ENCODE assay signal across 9 mouse cellular contexts in the genomic region with DNA sequence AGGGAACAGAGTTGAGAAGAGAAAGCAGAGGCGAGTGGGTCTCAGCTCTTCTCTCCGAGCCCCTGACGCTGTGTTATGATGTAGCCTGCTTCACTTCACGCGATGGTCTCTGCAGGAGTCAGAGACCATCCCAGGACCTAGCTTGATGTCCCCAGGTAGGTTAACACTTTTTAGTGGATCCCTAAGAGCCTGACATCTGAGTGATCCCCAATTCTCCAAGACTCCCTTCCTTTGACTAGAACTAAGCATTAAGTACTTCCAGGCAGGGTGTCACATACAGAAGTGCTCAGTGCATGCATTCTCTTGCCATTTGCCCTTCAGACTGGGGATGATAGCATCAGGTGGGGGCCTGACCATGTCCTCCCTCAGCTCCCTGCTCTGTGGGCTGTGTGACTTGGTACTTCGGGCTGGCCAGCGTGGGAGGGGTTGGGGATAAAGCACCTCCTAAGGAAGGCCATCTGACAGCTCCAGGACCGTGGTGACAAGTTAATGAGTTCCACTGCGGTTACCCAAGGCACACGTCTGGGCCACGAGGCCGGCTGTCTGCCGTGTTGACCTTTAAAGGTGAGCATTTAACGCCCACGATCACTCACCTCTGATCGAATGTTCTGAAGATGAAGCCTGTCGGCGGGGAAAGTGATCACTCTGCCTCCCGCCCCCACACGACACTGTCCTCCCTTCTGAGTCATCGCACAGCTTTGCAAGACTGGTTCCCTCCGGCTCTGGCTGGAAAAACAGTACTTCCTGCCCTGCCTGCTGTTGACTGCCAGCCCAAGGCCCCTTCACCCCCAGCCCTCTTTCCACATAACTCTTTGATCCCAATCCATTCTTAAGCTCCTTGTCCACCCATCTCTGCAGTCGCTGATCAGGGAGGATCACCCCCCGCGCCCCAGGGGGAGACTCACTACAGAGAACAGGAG.
DNase-seq lines count a peak whose midpoint lies in the region; ATAC-seq and TF ChIP-seq lines count a peak whose summit lies in the region.
"Had no signal": no experiment of that assay in that cellular context is flagged by ENCODE, and none has a peak within 500 bp of the region (broad histone marks: within the 10 kb centered on the region; RNA-seq: fewer than 3 reads in every experiment).

No protein-coding gene starts in this region.

- no peak overlapping the region for H3K27ac ChIP-seq in liver, embryonic 16.5 days (ENCODE audit: low read length)
- no peak overlapping the region for H3K27ac ChIP-seq in liver, embryonic 11.5 days (ENCODE audit: low read depth, low read length)
- H3K27ac ChIP-seq in liver, postnatal 0 days (ENCODE audit: low read depth) = peak overlapping the region; percentile 29; the same call in 1 of the 2 replicates
- H3K27ac ChIP-seq in forebrain, embryonic 15.5 days (replicated peaks) = no peak overlapping the region
- H3K27ac ChIP-seq: limb, embryonic 13.5 days had no signal

- no peak for DNase-seq in liver, embryonic 11.5 days (ENCODE audit: low spot score)
- DNase-seq in NIH3T3 (ENCODE audit: low read depth) = peak; percentile 87
- peak; percentile 33 for DNase-seq in embryo, embryonic 10.5 days (ENCODE audit: low spot score)
- DNase-seq in liver, postnatal 0 days = peak; percentile 63
- DNase-seq in spleen, postnatal 4 days (ENCODE audit: low spot score in 2 of 2) = no peak
- no peak for DNase-seq in gastrocnemius, postnatal 25 days

- no peaks in the 10 kb centered on the region for H3K9me3 ChIP-seq in liver, embryonic 16.5 days (replicated peaks; ENCODE audit: control insufficient read depth, low read length)
- no peaks in the 10 kb centered on the region for H3K9me3 ChIP-seq in liver, embryonic 11.5 days (ENCODE audit: control insufficient read depth, low read length)
- no peaks in the 10 kb centered on the region for H3K9me3 ChIP-seq in liver, postnatal 0 days (ENCODE audit: low read length)
- no peaks in the 10 kb centered on the region for H3K9me3 ChIP-seq in forebrain, embryonic 15.5 days
- H3K9me3 ChIP-seq: limb, embryonic 13.5 days had no signal

- H3K4me3 ChIP-seq in liver, embryonic 16.5 days (ENCODE audit: low read depth, low read length) = no peak overlapping the region
- H3K4me3 ChIP-seq in liver, embryonic 11.5 days (ENCODE audit: low read depth, low read length) = no peak overlapping the region
- no peak overlapping the region for H3K4me3 ChIP-seq in liver, postnatal 0 days (ENCODE audit: low read depth, low read length)
- H3K4me3 ChIP-seq in forebrain, embryonic 15.5 days = no peak overlapping the region
- H3K4me3 ChIP-seq: limb, embryonic 13.5 days had no signal

- peak; percentile 69 for ATAC-seq in liver, embryonic 16.5 days (ENCODE audit: low read depth)
- no peak for ATAC-seq in liver, embryonic 11.5 days (replicated peaks; ENCODE audit: low FRiP score)
- ATAC-seq in liver, postnatal 0 days = peak; percentile 92
- ATAC-seq in forebrain, embryonic 15.5 days (replicated peaks) = no peak

- H3K4me2 ChIP-seq in liver, embryonic 16.5 days (ENCODE audit: low read depth, low read length) = no peak overlapping the region
- H3K4me2 ChIP-seq in liver, embryonic 11.5 days = no peak overlapping the region
- no peak overlapping the region for H3K4me2 ChIP-seq in liver, postnatal 0 days (ENCODE audit: low read depth, low read length)
- H3K4me2 ChIP-seq in forebrain, embryonic 15.5 days (replicated peaks) = no peak overlapping the region
- H3K4me2 ChIP-seq: limb, embryonic 13.5 days had no signal

- WGBS in liver, embryonic 16.5 days (ENCODE audit: insufficient replicate concordance) = 47% methylated on average over 25 of the region's 25 CpGs
- 52% methylated on average over 25 of the region's 25 CpGs for WGBS in liver, embryonic 11.5 days
- WGBS in liver, postnatal 0 days (ENCODE audit: insufficient replicate concordance) = 50% methylated on average over 25 of the region's 25 CpGs
- 84% methylated on average over 25 of the region's 25 CpGs for WGBS in forebrain, embryonic 15.5 days

- H3K27me3 ChIP-seq in liver, embryonic 16.5 days (ENCODE audit: control insufficient read depth, insufficient read depth, low read depth, low read length) = no peaks in the 10 kb centered on the region; the same call in 1 of the 2 replicates
- H3K27me3 ChIP-seq in liver, embryonic 11.5 days (replicated peaks; ENCODE audit: control insufficient read depth, insufficient read depth, low read length) = peaks cover 4% of the 10 kb centered on the region; the same call in 1 of the 2 replicates
- H3K27me3 ChIP-seq in liver, postnatal 0 days (ENCODE audit: insufficient read depth, low read length) = no peaks in the 10 kb centered on the region
- no peaks in the 10 kb centered on the region; the same call in 1 of the 2 replicates for H3K27me3 ChIP-seq in forebrain, embryonic 15.5 days

- H3K9ac ChIP-seq in liver, embryonic 16.5 days (ENCODE audit: low read depth, low read length) = no peak overlapping the region
- H3K9ac ChIP-seq in liver, embryonic 11.5 days (ENCODE audit: low read depth, low read length) = no peak overlapping the region
- no peak overlapping the region for H3K9ac ChIP-seq in liver, postnatal 0 days (replicated peaks)
- H3K9ac ChIP-seq in forebrain, embryonic 15.5 days (replicated peaks) = no peak overlapping the region
- H3K9ac ChIP-seq: limb, embryonic 13.5 days had no signal

- H3K4me1 ChIP-seq in liver, embryonic 16.5 days (ENCODE audit: control insufficient read depth, low read depth, low read length) = no peaks in the 10 kb centered on the region
- no peaks in the 10 kb centered on the region for H3K4me1 ChIP-seq in liver, embryonic 11.5 days (replicated peaks; ENCODE audit: control insufficient read depth, insufficient read depth, low read length)
- peaks cover 4% of the 10 kb centered on the region for H3K4me1 ChIP-seq in liver, postnatal 0 days (ENCODE audit: insufficient read depth)
- peaks cover 16% of the 10 kb centered on the region for H3K4me1 ChIP-seq in forebrain, embryonic 15.5 days
- H3K4me1 ChIP-seq: limb, embryonic 13.5 days had no signal

- TF ChIP-seq EP300 in liver, postnatal 0 days (IDR thresholded peaks at IDR 0.05; ENCODE audit: low read depth) = no peak

- no peak for TF ChIP-seq CTCF in liver, postnatal 0 days (IDR thresholded peaks at IDR 0.05; ENCODE audit: low read depth)

- no peaks in the 10 kb centered on the region for H3K36me3 ChIP-seq in liver, embryonic 16.5 days (ENCODE audit: control insufficient read depth, insufficient read depth)
- H3K36me3 ChIP-seq in liver, embryonic 11.5 days (ENCODE audit: control insufficient read depth, insufficient read depth, low read length) = no peaks in the 10 kb centered on the region
- H3K36me3 ChIP-seq in liver, postnatal 0 days (replicated peaks; ENCODE audit: insufficient read depth, low read length) = no peaks in the 10 kb centered on the region
- H3K36me3 ChIP-seq in forebrain, embryonic 15.5 days = no peaks in the 10 kb centered on the region
- H3K36me3 ChIP-seq: limb, embryonic 13.5 days had no signal

Comparison
In these comparisons a context has a peak if more than half of its experiments do, and no peak if none do; other contexts are left out.
1. ATAC-seq: peak in liver, embryonic 16.5 days (single experiment) and liver, postnatal 0 days (single experiment); none in liver, embryonic 11.5 days (single experiment) and forebrain, embryonic 15.5 days (single experiment).
2. DNase-seq: peak in NIH3T3 (single experiment), embryo, embryonic 10.5 days (single experiment) and liver, postnatal 0 days (single experiment); none in liver, embryonic 11.5 days (single experiment), spleen, postnatal 4 days (0 of 2) and gastrocnemius, postnatal 25 days (single experiment).